Mouse (Mus musculus): ENCODE results near the gene Cyp26a1.

Cyp26a1 gene

GRCm38 (mm10) chr19:37698273-37699160, 919 bp downstream of the Cyp26a1 start:
- DNase-seq (ENCODE audit: low spot score) = peak; percentile 66

GRCm38 (mm10) chr19:37699711-37700110, 2.1 kb downstream of the Cyp26a1 start:
- DNase-seq (ENCODE audit: low spot score) = no peak

DNA sequence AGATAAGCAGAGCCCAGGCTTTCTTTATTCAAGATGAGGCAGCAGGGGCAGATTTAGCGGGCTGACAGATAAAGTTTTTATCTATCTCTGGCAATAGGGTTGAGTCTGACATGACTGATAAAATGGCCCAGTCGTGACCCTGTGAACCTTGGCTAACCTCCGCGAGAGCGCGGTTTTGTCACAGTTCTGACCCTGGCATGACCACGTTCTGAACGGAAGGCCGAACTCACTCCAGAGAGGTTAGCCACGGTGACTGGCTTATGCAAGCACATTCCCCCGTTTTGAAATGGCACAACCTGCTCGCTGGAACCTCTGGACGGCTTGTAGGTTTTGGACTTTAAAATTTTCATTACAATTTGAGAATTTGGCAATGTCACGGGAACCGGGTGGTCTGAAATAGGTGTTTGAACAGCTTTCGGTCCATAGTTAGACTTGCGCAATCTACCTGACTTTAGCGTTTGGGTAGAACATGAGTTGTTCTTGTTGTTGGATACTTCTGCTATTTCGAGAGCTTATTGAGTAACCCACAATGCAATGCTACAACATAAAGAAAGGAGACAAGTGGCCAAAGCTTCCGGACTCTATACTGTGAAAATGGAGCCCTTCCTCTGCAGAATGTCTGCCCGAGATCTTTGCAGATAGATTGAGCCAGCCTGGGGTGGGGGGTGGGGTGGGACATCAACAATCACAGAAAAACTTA, 4.9 kb downstream of the Cyp26a1 start:
- no peak for DNase-seq (ENCODE audit: low spot score)

GRCm38 (mm10) chr19:37703902-37704509, 6.4 kb downstream of the Cyp26a1 start:
- DNase-seq (ENCODE audit: low spot score) = peak; percentile 64

- no peak for DNase-seq (ENCODE audit: low spot score)
Observed at GRCm38 (mm10) chr19:37705722-37706121, 8.1 kb downstream of the Cyp26a1 start.

- no peak for DNase-seq (ENCODE audit: low spot score)
Observed at GRCm38 (mm10) chr19:37714681-37715080, 17.1 kb downstream of the Cyp26a1 start.

DNA sequence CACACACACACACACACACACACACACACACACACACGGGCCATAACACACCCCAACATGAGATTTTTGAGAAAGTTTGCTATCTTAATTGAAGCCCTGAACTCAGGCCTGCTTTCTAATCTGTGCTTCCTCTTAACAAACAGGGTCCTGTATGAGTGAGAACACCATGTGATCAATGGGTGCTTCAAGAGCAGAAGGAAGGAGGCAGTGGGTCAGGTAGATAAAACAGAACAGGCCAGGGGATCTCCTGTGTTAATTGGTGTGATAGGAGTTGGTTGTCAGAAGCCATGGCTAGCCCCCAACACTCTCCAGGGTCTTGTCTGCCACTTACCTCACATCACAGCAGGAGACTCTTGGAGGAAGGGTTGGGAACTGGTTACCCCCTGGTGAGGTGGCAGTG, 18.4 kb downstream of the Cyp26a1 start:
- no peak for DNase-seq (ENCODE audit: low spot score)

GRCm38 (mm10) chr19:37716524-37717175, 19.1 kb downstream of the Cyp26a1 start:
- no peak for DNase-seq (ENCODE audit: low spot score)

DNA sequence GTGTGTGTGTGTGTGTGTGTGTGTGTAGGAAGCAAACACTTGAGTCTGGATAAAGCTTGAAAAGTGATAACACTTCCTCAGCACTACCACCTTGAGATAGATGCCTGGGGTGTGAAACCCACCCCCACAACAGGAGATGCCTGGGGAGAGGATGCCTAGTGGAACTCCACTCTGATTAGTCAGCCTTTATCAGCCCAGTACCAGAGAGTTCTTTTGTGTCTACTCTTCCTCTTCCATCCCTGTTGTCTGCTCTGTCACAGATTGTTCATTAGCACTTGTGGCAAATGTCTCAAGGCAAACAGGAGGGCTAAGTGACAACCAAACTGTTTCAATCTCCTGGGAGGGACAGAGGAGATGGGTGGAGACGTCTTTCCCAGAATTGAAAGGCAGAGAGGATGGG, 21.6 kb downstream of the Cyp26a1 start:
- no peak for DNase-seq (ENCODE audit: low spot score)

DNA sequence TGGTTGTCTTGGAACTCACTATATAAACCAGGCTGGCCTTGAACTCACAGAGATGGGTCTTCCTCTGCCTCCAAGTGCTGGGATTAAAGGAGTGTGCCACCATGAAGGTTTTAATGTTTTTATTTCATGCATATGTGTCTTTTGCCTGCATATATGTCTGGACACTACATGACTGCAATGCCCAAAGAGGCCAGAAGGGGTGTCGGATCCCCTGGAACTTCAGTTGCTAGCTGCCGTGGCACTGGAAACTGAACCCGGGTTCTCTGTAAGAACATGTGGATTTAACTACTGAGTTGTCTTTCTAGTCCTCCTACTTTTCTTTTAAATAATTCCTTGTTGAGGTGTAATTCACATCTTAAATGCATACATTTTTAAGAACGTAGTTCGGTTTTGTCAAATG, 27.0 kb downstream of the Cyp26a1 start:
- DNase-seq (ENCODE audit: low spot score) = no peak

GRCm38 (mm10) chr19:37726585-37726984, 29.0 kb downstream of the Cyp26a1 start:
- DNase-seq (ENCODE audit: low spot score) = no peak

- DNase-seq (ENCODE audit: low spot score) = no peak
Observed at GRCm38 (mm10) chr19:37727366-37727765, 29.8 kb downstream of the Cyp26a1 start.

GRCm38 (mm10) chr19:37735426-37735825, 37.8 kb downstream of the Cyp26a1 start:
- no peak for DNase-seq (ENCODE audit: low spot score)

DNA sequence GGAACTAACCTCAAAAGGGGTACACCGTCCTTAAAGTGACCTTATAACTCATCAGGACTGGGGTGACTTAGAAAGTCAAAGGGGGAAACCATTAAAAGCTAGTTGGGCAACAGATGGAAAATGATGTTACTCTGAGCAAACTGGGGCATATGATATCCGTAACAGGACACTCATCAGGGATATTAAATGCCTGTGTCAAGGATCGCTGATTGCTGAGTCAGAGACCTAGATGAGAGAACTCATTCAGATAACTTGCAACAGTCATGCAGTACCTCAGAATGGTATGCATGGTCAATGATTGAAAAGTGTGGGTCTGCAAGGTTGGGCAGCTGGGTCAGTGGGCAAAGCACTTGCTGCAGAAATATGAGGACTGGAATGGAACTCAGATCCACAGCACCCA, 41.0 kb downstream of the Cyp26a1 start:
- DNase-seq (ENCODE audit: low spot score) = no peak

DNA sequence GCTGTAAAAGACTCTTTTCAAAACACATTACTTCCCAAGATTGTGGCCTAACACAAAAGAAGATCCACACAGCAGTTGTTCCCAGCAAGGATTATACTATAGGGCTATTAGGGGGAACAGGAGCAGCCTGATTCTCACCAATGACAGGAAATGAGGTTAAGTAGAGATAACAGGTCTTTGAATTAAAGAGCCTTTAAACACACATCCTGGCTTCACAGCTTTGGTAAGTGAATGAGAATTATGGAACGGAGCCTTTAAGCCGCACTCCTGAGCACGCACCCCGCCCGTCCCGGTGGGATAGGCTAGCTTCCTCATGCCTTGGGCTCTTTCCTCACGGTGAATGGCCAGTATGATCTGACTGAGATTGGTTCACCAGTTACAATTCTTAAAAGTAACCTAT, 42.4 kb downstream of the Cyp26a1 start:
- DNase-seq (ENCODE audit: low spot score) = peak; percentile 9

All from embryo, embryonic 10 days (tissue).